In the genomic region with DNA sequence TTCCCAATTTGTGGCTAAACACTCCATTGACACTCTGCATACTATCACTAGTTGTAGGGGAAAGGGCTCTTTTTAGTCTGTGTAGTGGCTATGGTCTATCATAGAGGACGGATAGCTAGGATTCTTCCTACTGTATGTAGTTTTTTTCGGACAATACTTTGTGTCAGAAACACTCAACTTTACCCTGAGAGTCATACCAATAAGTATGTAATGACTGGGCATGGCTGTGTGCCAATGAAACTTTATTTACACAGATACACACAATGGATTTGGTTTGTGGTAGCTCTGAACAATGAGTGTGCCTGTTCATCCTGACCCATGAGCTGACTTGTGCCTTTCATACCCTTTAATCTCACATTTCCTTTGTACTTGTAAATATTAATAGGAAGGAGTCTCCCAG, we compare ENCODE assay signal across 25 mouse cellular contexts.
A peak's percentile ranks its signal among the peaks of the same experiment; 100 is the strongest.
DNase-seq lines count a peak whose midpoint lies in the region; ATAC-seq and TF ChIP-seq lines count a peak whose summit lies in the region.
"Had no signal": no experiment of that assay in that cellular context is flagged by ENCODE, and none has a peak within 500 bp of the region (broad histone marks: within the 10 kb centered on the region; RNA-seq: fewer than 3 reads in every experiment).

No protein-coding gene starts in this region.

- no peak overlapping the region for H3K9ac ChIP-seq in lung, embryonic 14.5 days
- H3K9ac ChIP-seq: embryonic facial prominence, embryonic 13.5 days; embryonic facial prominence, embryonic 15.5 days; forebrain, embryonic 12.5 days had no signal

- no peak overlapping the region for H3K27ac ChIP-seq in lung, embryonic 14.5 days (ENCODE audit: low read depth)
- H3K27ac ChIP-seq: embryonic facial prominence, embryonic 13.5 days; embryonic facial prominence, embryonic 15.5 days; forebrain, embryonic 10.5 days; forebrain, embryonic 12.5 days had no signal

- H3K27me3 ChIP-seq in lung, embryonic 14.5 days (ENCODE audit: insufficient read depth, low read length), result no peaks in the 10 kb centered on the region
- H3K27me3 ChIP-seq: embryonic facial prominence, embryonic 13.5 days; embryonic facial prominence, embryonic 15.5 days; forebrain, embryonic 12.5 days had no signal

- no peak for TF ChIP-seq CTCF in lung, embryonic 14.5 days (IDR thresholded peaks at IDR 0.05; ENCODE audit: low read depth)

- DNase-seq in lung, embryonic 14.5 days, result peak; percentile 44
- DNase-seq in lung, postnatal 4 days, result no peak
- peak; percentile 28 for DNase-seq in lung, postnatal 10 days
- DNase-seq in lung, postnatal 25 days (ENCODE audit: low spot score), result no peak
- DNase-seq in retina, postnatal 1 day, result peak; percentile 67
- DNase-seq in retina, embryonic 14.5 days (ENCODE audit: low spot score), result no peak
- peak; percentile 53 for DNase-seq in NIH3T3 (ENCODE audit: low read depth)
- DNase-seq in kidney, postnatal 10 days, result no peak
- DNase-seq: adrenal gland, adult 2 months; adrenal gland, postnatal 10 days; adrenal gland, postnatal 25 days; cerebellum, adult 11 months; cerebellum, adult 18-20 months; cerebellum, adult 8-10 months; cerebellum, adult 9-11 months; cerebellum, postnatal 14 days; cerebellum, postnatal 36 days; embryo, embryonic 11 days had no signal

- peaks cover 13% of the 10 kb centered on the region for H3K4me1 ChIP-seq in lung, embryonic 14.5 days (ENCODE audit: insufficient read depth)

- H3K9me3 ChIP-seq in lung, embryonic 14.5 days (ENCODE audit: low read depth, low read length), result no peaks in the 10 kb centered on the region
- H3K9me3 ChIP-seq: embryonic facial prominence, embryonic 13.5 days; embryonic facial prominence, embryonic 15.5 days; forebrain, embryonic 10.5 days; forebrain, embryonic 12.5 days had no signal

- no peak overlapping the region for H3K4me2 ChIP-seq in lung, embryonic 14.5 days
- H3K4me2 ChIP-seq: embryonic facial prominence, embryonic 13.5 days; embryonic facial prominence, embryonic 15.5 days; forebrain, embryonic 12.5 days had no signal

- no peak for ATAC-seq in lung, embryonic 14.5 days (ENCODE audit: insufficient read depth)
- ATAC-seq: forebrain, embryonic 14.5 days; forebrain, embryonic 16.5 days had no signal

- WGBS in lung, embryonic 14.5 days, result 53% methylated on average over 2 of the region's 2 CpGs

- no peak overlapping the region for H3K4me3 ChIP-seq in lung, embryonic 14.5 days (ENCODE audit: low read depth, low read length)
- H3K4me3 ChIP-seq: embryonic facial prominence, embryonic 13.5 days; embryonic facial prominence, embryonic 15.5 days; erythroblast, embryonic 14.5 days; forebrain, embryonic 10.5 days; forebrain, embryonic 12.5 days had no signal

- no peaks in the 10 kb centered on the region for H3K36me3 ChIP-seq in lung, embryonic 14.5 days (ENCODE audit: insufficient read depth)
- H3K36me3 ChIP-seq: embryonic facial prominence, embryonic 13.5 days; embryonic facial prominence, embryonic 15.5 days; forebrain, embryonic 10.5 days; forebrain, embryonic 12.5 days had no signal

Comparison
In these comparisons a context has a peak if more than half of its experiments do, and no peak if none do; other contexts are left out.
1. DNase-seq: peak in lung, embryonic 14.5 days (single experiment), lung, postnatal 10 days (single experiment), retina, postnatal 1 day (single experiment) and NIH3T3 (single experiment); none in lung, postnatal 4 days (0 of 2), lung, postnatal 25 days (single experiment), retina, embryonic 14.5 days (single experiment) and kidney, postnatal 10 days (single experiment).